13 mouse cellular contexts compared by ENCODE assay signal in the genomic region with DNA sequence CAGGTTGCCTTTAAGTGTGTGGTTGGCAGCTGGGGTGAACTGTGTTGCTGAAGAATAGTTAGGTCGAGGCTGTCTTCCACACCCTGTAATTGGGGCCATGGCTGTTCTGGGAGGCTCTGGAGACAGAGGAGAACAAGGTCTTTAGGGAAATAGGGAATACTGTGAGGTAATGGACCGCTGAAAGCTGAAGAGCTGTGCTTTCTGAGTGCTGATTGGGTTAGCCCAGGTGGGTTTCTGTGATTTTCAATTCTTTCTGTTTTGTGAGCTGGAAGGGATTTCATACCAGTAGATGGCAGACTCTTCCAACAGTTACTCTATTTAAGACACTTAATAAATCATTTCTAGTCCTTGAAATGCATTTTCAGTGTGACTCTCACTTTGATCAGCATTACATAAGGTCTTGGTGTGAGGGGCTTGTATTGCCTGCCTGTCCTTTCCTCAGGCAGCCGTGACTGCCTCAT. TPM values are rescaled to one million over a fixed set of nuclear protein-coding genes. Genes with fewer than 3 reads are reported as not detected.
DNase-seq lines count a peak whose midpoint lies in the region; ATAC-seq and TF ChIP-seq lines count a peak whose summit lies in the region.
"Had no signal": no experiment of that assay in that cellular context is flagged by ENCODE, and none has a peak within 500 bp of the region (broad histone marks: within the 10 kb centered on the region; RNA-seq: fewer than 3 reads in every experiment).

No protein-coding gene starts in this region.

- no peaks in the 10 kb centered on the region for H3K4me1 ChIP-seq in forebrain, postnatal 0 days (ENCODE audit: insufficient read depth)
- no peaks in the 10 kb centered on the region for H3K4me1 ChIP-seq in midbrain, embryonic 16.5 days (ENCODE audit: control insufficient read depth, insufficient read depth, low read length)
- H3K4me1 ChIP-seq: intestine, embryonic 15.5 days; stomach, embryonic 15.5 days had no signal

- peak overlapping the region; percentile 59; the same call in 1 of the 2 replicates for H3K27ac ChIP-seq in layer of hippocampus, adult 2 months
- H3K27ac ChIP-seq in forebrain, postnatal 0 days (ENCODE audit: low read depth, low read length) = no peak overlapping the region
- H3K27ac ChIP-seq in midbrain, embryonic 16.5 days (ENCODE audit: low read length) = no peak overlapping the region
- H3K27ac ChIP-seq: intestine, embryonic 15.5 days; stomach, embryonic 15.5 days had no signal

- 54% methylated on average over 3 of the region's 3 CpGs for WGBS in forebrain, postnatal 0 days
- WGBS in midbrain, embryonic 16.5 days = 51% methylated on average over 3 of the region's 3 CpGs

- no peak overlapping the region for H3K9ac ChIP-seq in forebrain, postnatal 0 days
- H3K9ac ChIP-seq in midbrain, embryonic 16.5 days (ENCODE audit: low read depth, low read length) = no peak overlapping the region
- H3K9ac ChIP-seq: intestine, embryonic 15.5 days; stomach, embryonic 15.5 days had no signal

- no peak overlapping the region for H3K4me3 ChIP-seq in layer of hippocampus, adult 2 months
- H3K4me3 ChIP-seq in forebrain, postnatal 0 days (ENCODE audit: low read depth, low read length) = no peak overlapping the region
- H3K4me3 ChIP-seq in midbrain, embryonic 16.5 days (ENCODE audit: low read depth, low read length) = no peak overlapping the region
- H3K4me3 ChIP-seq: intestine, embryonic 15.5 days; stomach, embryonic 15.5 days had no signal

- no peaks in the 10 kb centered on the region for H3K27me3 ChIP-seq in forebrain, postnatal 0 days (ENCODE audit: insufficient read depth, low read length)
- no peaks in the 10 kb centered on the region for H3K27me3 ChIP-seq in midbrain, embryonic 16.5 days (ENCODE audit: control insufficient read depth, insufficient read depth, low read depth, low read length)
- H3K27me3 ChIP-seq: intestine, embryonic 15.5 days; stomach, embryonic 15.5 days had no signal

- ATAC-seq in forebrain, postnatal 0 days = peak; percentile 73
- ATAC-seq in midbrain, embryonic 16.5 days = peak; percentile 80; the same call in 1 of the 2 replicates
- ATAC-seq: intestine, embryonic 15.5 days had no signal

- peaks cover 5% of the 10 kb centered on the region; the same call in 1 of the 2 replicates for H3K36me3 ChIP-seq in forebrain, postnatal 0 days (ENCODE audit: insufficient read depth)
- peaks cover 2% of the 10 kb centered on the region; the same call in 1 of the 2 replicates for H3K36me3 ChIP-seq in midbrain, embryonic 16.5 days (ENCODE audit: control insufficient read depth, insufficient read depth, low read length)
- H3K36me3 ChIP-seq: intestine, embryonic 15.5 days; stomach, embryonic 15.5 days had no signal

- H3K9me3 ChIP-seq in forebrain, postnatal 0 days (ENCODE audit: low read length) = no peaks in the 10 kb centered on the region
- no peaks in the 10 kb centered on the region for H3K9me3 ChIP-seq in midbrain, embryonic 16.5 days (replicated peaks; ENCODE audit: control insufficient read depth, low read length, poor library complexity, severe bottlenecking)
- H3K9me3 ChIP-seq: intestine, embryonic 15.5 days; stomach, embryonic 15.5 days had no signal

- no peak overlapping the region for H3K4me2 ChIP-seq in forebrain, postnatal 0 days (ENCODE audit: low read depth)
- H3K4me2 ChIP-seq in midbrain, embryonic 16.5 days (ENCODE audit: low read length) = no peak overlapping the region
- H3K4me2 ChIP-seq: intestine, embryonic 15.5 days; stomach, embryonic 15.5 days had no signal

- peak; percentile 83 for TF ChIP-seq CTCF in layer of hippocampus, adult 2 months (conservative IDR thresholded peaks at IDR 0.05)
- TF ChIP-seq CTCF in forebrain, postnatal 0 days (IDR thresholded peaks at IDR 0.05; ENCODE audit: low read depth) = peak; percentile 73

- DNase-seq in adrenal gland, adult 2 months = peak; percentile 22
- DNase-seq in adrenal gland, postnatal 25 days = no peak
- DNase-seq in layer of hippocampus, adult 2 months (ENCODE audit: low spot score in 2 of 2) = no peak
- DNase-seq in layer of hippocampus, adult 9-11 months = no peak
- peak; percentile 64 for DNase-seq in forebrain, postnatal 0 days
- DNase-seq in urinary bladder, postnatal 14 days (ENCODE audit: low spot score) = no peak
- DNase-seq in adrenal gland, postnatal 10 days = no peak
- DNase-seq: B cell, adult 2 months; cerebellum, adult 2 months; lung, postnatal 4 days had no signal

RNA-seq across cellular contexts. Expression of a gene that starts 24.5 kb away (rescaled TPM):
- total RNA-seq in adrenal gland, adult 2 months (2021) = 10 to 100 TPM; 23.2 to 31.4 TPM
- 8.2 and 10.0 TPM in 2 replicates for polyA plus RNA-seq in adrenal gland, adult 2 months (2012; rRNA removed)
- 27.2 and 27.8 TPM in 2 replicates for total RNA-seq in adrenal gland, postnatal 25 days (2021)
- total RNA-seq in layer of hippocampus, adult 2 months (2021) = 10 to 100 TPM; 34.5 to 36.8 TPM
- total RNA-seq in forebrain, postnatal 0 days (2014; rRNA removed) = 26.7 and 32.2 TPM in 2 replicates
- polyA plus RNA-seq in forebrain, postnatal 0 days (2015; fragmentation: Nextera tagmentation; extraction: Ambion mirVana) = 6.3 and 9.8 TPM in 2 replicates
- polyA plus RNA-seq in midbrain, embryonic 16.5 days (2015; fragmentation: Nextera tagmentation; extraction: Ambion mirVana) = 17.0 and 18.0 TPM in 2 replicates
- 10 to 100 TPM; 21.5 to 29.2 TPM for total RNA-seq in adrenal gland, postnatal 10 days (2021)

RNA-seq across cellular contexts. Expression of a gene that starts 44.4 kb away (rescaled TPM):
- 100 to 1,000 TPM in 1 of 2 experiments, 10 to 100 TPM in 1; 68.8 to 105 TPM for total RNA-seq in adrenal gland, adult 2 months (2021)
- 0.83 and 0.91 TPM in 2 replicates for polyA plus RNA-seq in adrenal gland, adult 2 months (2012; rRNA removed)
- total RNA-seq in adrenal gland, postnatal 25 days (2021) = 75.3 and 101 TPM in 2 replicates
- total RNA-seq in layer of hippocampus, adult 2 months (2021) = 100 to 1,000 TPM; 115 to 126 TPM
- total RNA-seq in forebrain, postnatal 0 days (2014; rRNA removed) = 61.6 and 81.1 TPM in 2 replicates
- 119 and 137 TPM in 2 replicates for polyA plus RNA-seq in forebrain, postnatal 0 days (2015; fragmentation: Nextera tagmentation; extraction: Ambion mirVana)
- 139 and 141 TPM in 2 replicates for polyA plus RNA-seq in midbrain, embryonic 16.5 days (2015; fragmentation: Nextera tagmentation; extraction: Ambion mirVana)
- 100 to 1,000 TPM in 1 of 2 experiments, 10 to 100 TPM in 1; 97.6 to 104 TPM for total RNA-seq in adrenal gland, postnatal 10 days (2021)

Comparison
In these comparisons a context has a peak if more than half of its experiments do, and no peak if none do; other contexts are left out.
1. DNase-seq: peak in adrenal gland, adult 2 months (single experiment) and forebrain, postnatal 0 days (single experiment); none in adrenal gland, postnatal 25 days (single experiment), layer of hippocampus, adult 2 months (0 of 2), layer of hippocampus, adult 9-11 months (single experiment), urinary bladder, postnatal 14 days (single experiment) and adrenal gland, postnatal 10 days (single experiment).